Mouse (Mus musculus) urinary bladder, postnatal 36 days (tissue): ENCODE results near the gene Retsat.

ENCODE experiments used
- DNase-seq, 2 experiments: peaks; one replicate each; pipeline ENCODE4 v3.0.0; 2022; ENCODE audit warnings: low spot score in 2 of 2, mixed read lengths in 1 of 2

Gene Retsat

DNA sequence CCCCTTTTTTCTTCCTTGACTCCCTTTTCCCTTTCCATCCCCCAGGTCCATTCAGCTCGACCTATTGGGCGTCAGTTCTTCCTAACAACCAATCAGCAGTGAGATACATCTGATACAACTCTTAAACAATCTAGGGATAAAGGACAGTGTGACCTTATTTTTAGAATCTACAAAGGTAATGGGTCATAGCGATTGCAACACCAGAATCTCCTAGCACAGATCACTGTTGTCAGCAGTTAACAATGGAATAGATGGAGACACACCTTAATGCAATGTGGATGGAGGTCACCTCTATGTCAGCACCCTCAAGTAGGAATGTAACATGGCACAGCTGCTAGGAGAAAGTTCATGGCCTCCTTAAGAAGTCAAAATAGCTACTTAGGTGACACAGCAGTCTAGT is 24.6 kb downstream of the Retsat start:
- no peak for DNase-seq

DNA sequence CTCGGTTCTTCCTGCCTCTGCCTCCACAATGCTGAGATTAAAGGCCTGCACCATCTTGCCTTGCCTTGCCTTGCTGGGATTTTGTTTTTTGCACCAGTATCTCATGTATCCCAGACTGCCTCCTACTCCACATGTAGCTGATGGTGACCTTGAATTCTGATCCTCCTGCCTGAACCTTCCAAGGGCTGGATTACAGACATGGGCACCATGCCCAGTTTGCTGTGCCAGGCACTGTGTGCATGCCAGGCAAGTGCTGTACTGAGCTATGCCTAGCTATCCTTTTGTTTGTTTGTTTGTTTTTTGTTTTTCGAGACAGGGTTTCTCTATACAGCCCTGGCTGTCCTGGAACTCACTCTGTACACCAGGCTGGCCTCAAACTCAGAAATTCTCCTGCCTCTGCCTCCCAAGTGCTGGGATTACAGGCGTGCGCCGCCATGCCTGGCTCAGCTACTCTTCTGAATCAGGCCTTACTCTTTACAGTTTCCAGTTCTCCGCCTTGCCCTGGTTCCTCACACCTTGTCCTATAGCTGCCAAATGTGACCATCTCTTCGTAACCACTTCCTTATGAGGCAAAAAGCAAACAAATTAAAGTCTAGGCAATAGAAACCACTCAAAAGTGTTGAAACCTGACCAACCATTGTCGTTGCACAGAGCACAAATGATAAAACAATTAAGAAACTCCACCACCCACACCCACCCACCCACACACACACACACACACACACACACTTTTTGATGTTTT is 25.6 kb downstream of the Retsat start:
- DNase-seq, result no peak

DNA sequence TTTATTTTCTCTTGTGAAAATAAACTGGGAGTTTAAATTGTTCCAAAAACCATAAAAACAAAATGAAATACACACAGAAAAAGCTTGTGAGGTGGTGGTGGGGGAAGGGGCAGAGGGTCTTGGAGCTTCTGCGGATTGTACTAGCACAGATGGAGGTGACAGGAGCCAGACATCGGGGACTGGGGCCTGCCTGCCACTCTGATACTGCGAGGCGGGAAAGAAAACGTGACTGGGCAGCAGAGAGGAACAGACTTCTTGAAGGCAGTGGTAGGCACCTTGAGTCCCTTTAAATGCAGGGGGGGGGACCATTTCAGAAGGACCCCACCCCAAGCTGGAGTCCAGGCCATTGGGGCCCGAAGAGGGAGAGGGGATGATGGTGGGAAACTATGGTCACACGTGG is 28.1 kb downstream of the Retsat start:
- DNase-seq, result no peak

DNA sequence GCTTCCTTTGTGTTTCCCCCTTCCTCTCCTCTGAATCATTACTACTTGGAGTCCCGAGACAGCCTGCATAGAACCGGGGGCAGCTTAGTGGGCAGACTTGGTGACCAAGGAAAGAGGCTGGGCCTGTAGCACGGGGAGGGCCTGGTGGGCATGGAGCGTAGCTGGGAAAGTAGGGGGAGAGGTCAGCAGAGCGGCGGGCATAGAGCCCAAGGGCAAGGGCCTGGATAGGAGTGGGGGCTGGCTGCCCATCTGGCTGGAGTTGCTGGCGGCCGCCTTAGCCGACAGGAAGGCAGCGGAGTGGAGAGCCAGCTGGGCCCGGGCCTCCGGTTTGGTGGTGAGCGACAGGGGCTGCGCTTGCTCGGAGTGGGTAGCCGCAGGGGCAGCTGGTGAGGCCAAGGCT is 29.0 kb downstream of the Retsat start:
- DNase-seq, result no peak

DNA sequence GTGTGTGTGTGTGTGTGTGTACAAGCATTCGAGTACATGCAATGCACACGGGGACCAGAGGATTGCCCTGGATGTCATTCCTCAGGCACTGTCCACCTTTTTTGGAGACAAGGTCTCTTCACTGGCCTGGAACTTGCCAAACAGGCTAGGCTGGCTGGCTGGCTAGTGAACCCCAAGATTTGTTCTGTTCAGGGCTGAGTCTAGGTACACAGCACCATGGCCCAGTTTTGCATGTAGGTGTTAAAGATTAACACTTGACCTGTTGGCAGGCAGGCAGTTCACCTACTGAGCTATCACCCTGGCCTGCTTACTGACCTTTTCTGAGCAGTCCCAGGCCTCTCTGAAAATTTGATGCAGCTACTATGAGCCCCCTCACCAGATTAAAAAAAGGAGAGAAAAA is 32.1 kb downstream of the Retsat start:
- no peak for DNase-seq

DNA sequence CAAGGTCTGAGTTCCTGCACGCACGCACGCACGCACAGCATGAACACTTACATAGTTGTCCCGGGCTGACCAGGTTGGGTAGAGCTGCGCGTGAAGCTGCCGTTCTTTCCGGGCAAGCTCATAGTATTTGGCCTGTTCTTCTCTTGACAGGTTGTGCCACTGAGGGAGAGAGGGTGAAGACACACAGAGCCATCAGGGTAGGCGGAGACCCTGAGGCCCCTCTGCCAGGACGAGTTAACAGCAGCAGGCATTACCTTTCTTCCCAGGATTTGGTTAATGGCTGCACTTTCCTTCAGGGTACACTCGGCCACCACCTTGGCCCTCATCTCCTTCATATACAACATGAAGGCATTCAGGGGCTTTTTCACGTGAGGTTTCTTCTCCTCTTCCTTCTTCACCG is 32.7 kb downstream of the Retsat start:
- DNase-seq, result no peak

DNA sequence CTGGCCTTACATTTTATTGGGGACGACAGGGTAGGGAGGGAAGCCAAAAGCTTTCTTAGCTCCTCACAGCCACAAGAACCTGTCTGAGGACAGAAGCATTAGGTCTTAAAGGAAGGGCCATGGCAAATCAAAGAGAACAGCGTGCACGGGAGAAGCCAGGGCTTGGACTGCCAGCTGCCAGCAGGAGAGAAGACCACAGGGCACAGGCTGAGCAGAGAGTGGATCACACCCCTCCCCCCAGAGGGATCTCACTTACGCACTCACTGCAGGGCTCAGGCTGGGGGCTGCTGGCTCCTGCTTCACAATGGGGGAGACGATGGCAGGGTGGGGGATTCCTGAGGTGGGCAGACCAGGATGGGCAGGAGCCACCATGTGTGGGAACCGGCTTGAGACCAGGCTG is 33.4 kb downstream of the Retsat start:
- no peak for DNase-seq

DNA sequence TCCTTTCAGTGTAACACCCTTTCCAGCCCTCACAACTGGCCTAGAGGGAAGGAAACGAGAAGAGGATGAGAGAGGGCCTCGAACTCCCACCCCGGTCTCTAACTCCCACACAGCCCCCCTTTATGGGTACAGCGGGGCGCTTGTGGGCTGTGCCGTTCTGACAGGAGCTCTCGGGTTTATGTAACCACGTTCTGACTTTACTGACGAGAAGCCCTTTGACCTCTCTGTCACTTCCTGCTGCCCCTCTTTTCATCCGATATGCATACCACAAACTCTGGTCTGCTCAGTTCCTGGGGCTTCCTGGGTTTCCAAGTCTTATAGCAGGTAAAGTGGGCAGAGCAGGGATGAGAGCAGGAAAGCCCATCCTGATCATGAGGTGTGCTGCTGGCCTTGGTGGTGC is 36.0 kb downstream of the Retsat start:
- DNase-seq, result no peak

DNA sequence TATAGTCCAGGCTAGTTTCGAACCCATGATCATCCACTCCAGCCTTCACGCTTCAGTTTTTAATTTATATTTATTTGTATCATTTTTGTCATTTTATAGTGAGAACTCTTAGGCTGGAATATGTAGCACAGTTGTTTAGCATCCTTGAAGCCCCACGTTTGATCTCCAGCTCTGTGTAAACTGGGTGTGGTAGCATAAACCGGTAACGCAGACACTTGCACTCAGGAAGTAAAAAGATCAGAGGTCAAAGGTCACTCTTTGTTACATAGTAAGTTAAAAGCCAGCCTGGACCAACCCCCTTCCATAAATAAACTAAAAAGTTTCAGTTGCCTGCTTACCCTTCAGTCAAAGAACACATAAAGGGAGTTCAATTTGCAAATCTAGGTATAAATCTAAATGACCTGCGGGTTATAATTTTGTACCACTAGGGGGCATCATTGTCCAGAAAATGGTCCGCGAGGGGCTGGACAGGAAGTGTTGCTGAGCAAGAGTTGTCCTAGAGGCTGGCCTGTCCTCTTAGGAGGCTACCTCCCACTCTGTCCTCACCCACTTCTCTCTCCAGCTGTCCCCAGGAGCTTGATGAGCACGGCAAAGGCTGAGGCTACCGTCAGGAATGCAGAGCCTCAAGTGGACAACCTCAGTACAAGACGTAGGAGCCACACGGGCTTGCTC is 37.6 kb downstream of the Retsat start:
- peak in 1 of 2 experiments; percentile 50 for DNase-seq

DNA sequence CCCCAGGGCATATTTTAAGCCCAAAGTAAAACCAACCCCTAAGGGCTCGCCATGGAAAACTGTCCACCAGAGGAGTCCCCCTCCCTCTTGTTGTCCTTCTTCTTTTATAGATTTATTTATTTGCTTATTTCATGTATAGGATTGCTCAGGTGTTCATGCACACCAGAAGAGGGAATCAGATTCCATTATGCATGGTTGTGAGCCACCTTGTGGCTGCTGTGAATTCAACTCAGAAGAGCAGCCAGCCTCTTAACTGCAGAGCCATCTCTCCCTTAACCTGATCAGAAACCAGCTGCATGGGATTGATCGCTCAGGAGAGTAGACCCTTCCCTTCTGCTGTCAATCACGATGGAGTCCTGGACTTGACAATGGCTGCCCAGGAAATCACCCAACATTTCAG is 38.7 kb downstream of the Retsat start:
- DNase-seq, result no peak

DNA sequence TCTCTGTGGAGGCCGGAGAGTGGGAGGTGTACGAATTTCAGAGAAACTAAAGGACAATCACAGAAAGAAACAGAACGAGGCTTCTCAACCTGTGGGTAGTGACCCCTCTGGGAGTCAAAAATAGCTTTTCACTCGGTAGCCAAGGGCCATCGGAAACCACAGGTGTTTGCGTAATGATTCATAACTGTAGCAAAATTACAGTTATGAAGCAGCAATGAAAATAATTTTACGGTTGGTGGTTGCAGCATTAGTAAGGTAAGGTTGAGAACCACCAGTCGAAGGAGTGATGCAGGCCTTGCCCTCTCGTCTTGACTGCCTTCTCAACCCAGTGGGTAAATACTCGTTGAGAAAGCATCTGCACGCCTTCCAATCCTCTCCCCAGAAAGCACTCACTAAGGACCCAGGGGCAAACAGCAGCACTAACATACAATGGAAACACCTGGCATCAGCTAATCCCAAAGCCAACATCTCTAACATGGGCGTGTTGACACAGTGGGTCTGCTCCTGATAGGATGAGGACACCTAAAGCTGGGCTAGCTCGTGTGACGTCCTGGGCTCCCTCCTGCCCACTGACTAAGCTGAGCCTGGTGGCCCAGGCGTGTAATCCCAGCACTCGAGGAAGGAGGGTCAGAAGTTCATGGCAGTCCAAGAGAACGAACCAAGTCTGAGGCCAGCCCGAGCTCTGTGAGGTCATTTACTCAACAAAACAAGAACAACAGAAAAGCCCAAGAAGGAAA is 43.1 kb downstream of the Retsat start:
- DNase-seq, result no peak

DNA sequence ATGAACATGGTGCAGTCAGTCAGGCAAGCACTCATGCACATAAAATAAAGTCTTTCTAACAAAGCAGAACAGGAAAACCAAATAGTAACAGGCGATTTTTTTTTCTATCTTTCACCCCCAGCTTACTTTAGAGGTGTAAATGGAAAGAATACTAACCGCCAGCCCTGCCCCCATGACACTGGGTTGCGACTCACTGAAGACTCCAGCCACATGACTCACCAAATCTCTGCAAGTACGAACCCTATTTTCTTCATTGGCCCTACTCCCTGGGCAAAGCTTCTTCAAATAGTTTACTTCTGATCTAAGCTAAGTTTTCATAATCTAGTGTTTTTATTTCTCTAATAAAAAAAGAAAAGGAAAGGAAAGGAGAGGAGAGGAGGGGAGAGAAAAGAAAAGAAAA is 46.3 kb downstream of the Retsat start:
- no peak for DNase-seq

DNA sequence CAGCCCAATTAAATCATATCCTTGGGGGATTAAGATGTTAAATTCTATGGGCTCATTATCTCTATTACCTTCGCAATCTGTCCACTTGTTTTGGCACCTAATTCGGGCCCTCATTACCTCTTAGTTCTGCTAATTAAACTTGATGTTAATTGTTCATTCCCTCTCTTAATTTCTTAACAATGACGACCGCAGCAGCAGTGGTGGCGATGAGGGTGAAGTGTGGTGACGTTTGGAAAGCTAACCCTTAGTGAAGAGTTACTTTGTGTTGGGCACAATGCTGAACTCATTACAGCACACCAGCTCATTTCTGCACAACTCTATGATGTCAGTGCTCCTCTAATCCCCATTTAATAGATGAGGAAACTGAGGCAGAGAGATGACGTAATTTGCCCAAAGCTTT is 47.1 kb downstream of the Retsat start:
- no peak for DNase-seq

DNA sequence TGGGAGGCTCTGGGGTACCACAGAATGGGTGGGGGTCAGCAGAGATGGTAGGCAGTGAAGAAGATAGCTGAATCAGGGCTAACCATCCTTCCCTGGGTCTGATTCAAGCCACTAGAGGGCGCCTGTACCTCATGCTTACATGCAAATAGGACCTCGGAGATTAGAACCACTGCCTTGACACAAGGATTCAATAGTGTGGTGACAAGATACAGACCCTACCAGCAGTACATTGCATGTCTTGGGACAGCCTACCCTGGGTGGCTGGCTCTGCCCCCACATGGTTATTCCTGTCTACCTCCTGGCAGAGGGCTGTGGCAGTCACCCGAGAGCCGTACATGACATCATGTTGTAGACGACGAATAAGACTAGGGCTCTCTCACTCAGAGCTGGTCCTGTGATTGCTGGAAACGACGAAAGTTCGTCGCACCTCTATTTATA is 49.1 kb downstream of the Retsat start:
- DNase-seq, result peak; percentile 58 to 61

DNA sequence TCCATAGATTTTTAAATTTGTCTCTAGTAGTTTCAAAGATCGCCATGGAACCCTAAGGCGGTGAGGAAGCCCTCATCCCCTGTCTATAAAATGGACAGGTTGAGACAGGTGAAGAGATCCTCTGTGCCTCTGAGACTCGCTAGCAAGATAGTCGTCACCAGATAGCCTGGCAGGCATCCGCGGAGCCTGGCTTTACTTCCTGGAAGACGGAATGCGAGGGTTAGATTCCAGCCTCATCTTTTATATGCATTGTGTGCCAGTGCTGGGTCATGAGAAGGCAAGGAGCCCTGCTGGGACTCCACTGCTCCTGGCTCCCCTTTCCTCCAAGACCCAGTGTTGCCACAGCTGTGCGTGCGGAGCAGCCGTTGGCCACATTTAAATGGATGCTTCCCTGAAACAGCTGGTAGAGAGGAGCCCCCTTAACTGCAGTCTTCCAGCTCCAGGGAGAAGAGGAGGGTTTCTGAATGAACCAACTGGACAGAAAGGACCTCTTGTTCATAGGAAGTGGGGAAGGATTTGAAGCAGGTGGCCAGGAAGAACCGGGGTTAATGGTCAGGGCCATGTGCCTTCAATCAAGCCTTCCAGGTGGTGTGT is 49.8 kb downstream of the Retsat start:
- DNase-seq, result no peak

DNA sequence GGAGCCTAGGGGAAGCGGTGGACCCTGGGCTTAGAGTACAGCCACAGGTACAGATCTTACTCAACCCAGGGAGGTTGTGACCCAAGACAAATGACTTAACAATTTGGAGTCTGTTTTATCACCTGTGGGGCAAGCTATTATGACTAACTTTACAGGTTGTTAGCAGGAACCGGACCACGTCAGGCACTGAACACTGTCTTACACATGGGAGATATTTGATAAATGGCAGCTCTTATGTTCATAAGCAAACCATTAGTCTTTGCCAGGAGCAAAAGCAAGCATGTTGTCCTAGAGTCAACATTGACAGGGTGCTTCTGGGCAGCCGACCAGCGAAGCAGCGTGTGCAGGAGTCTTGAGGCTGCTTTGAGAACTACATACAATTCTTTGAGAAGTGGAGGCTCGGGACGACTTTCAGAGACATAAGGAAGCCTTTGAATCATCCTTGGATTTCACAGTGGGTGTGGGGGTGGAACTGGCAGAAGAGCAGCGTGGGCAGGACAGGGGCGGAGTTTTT is 52.1 kb downstream of the Retsat start:
- DNase-seq, result no peak

DNA sequence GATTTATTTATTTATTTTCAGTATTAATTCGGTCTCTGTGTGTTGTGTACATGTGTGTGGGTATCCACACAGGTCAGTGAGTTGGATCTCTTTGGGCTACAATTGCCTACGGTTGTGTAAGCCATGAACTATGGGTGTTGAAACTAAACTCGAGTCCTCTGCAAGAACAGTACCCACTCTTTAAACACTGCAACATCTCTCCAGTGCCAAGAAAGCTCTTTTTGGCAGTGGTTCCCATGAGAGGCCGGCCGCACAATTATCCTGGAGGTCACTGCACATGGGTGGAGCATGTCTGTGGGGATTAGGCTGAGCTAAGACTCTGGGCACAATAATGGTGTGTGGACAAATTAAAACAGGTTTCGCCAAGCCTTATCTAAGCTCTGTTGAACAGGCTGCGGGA is 55.1 kb downstream of the Retsat start:
- DNase-seq, result peak in 1 of 2 experiments; percentile 77

DNA sequence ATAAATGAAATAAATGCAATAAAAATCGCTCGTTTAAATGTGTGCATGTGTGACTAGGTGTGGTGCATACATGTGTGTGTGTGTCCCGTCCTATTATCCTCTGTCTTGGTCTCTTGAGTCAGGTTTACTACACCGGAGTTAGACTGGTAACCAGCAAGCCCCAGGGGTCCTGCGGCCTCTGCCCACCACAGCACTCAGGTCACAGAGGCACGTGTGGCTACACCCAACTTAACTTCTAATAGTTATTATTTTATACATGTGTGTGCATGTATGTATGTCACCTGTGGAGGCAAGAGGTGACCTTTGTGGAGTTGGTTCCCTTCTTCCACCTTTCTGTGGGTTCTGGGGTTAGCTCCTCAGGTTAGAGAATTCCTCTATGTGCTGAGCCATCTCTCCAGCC is 56.1 kb downstream of the Retsat start:
- DNase-seq, result no peak

DNA sequence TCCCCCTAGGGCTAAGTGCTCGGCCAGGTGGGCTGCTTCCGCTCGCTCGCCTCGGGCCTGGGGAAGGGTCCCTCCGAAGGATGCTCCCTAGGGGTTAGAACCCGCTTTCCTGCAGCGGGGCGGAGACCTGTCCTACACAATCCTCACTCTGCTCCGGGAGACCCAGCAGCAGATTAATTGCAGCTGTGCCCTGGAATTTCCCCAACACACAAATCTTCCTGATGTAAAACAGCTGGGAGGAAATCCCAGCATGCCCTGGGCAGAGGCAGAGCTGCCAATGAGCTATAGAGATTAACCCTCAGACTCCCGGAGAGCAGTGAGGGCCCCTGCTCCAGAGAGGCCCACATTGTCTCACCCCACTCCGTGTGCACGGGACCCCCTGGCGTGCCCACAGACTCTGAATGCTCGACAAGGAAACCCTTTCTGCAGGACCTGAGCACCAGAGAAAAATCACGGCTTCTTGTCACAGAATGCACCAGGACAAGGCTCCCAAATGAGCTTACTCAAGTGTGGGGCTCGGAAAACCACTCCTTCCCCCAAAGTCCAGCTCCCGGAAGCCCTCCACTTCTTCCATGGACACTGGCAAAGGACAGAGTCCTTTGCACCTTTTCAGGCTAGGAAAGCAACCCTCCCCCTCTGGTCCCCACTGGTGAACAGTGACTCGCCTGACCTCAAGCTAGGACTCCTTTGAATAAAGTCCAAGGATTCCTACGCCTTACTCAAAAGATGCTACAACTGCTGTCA is 57.2 kb downstream of the Retsat start:
- DNase-seq, result peak; percentile 66 to 75

DNA sequence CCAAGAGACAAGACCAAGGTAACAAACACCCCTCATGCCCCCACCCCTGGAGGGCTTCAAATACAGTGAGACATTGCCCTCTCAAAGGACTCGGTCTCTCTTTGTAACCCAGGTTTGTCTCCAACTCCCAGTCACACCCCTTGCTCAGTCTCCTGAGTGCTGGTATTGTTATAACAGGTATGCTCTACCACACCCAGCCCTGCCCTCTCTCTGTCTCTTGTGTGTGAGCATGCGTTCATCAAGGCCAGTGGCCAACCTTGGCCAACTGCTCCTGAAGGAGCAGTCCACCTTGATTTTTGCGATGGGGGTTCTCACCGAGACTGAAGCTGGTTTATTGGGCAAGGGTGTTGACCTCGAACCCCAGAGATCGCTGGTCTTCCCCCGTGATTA is 57.8 kb downstream of the Retsat start:
- DNase-seq, result no peak

DNA sequence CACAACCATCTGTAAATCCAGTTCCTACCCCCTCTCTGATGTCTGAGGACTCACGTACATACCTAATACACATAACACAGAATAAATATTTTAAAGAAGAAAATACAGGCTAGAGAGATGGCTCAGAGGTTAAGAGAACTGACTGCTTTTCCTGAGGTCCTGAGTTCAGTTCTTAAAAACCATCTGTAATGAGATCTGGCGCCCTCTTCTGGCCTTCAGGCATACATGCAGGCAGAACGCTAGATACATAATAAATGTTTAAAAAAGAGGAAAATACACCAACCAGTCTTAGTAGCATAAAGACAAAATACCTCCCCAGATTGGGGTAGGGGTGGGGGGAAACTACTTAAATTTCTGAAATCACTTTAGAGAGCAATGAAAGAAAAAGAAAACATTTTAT is 59.7 kb downstream of the Retsat start:
- no peak for DNase-seq
